Mouse (Mus musculus): ENCODE measurements around the gene Aasdh.

Gene Aasdh

GRCm38 (mm10) chr5:76843851-76844419, 61.4 kb downstream of the Aasdh start:
- in situ Hi-C loops (cut with MboI, MseI), result loop anchor here (10.0 kb wide), 1 partner anchor 279 kb away; no protein-coding TSS in a partner anchor

- in situ Hi-C loops (cut with MboI, MseI), result loop anchor here (10.0 kb wide), 1 partner anchor 279 kb away; no protein-coding TSS in a partner anchor
Measured at GRCm38 (mm10) chr5:76843448-76843847, 61.9 kb downstream of the Aasdh start.

GRCm38 (mm10) chr5:76841859-76842258, 63.5 kb downstream of the Aasdh start:
- in situ Hi-C loops (cut with MboI, MseI), result loop anchor here (10.0 kb wide), 1 partner anchor 277 kb away; no protein-coding TSS in a partner anchor

GRCm38 (mm10) chr5:76839786-76840185, 65.5 kb downstream of the Aasdh start:
- in situ Hi-C loops (cut with MboI, MseI), result loop anchor here (10.0 kb wide), 1 partner anchor 275 kb away; no protein-coding TSS in a partner anchor

GRCm38 (mm10) chr5:76837018-76837417, 68.3 kb downstream of the Aasdh start:
- in situ Hi-C loops (cut with MboI, MseI), result no loop called here

- in situ Hi-C loops (cut with MboI, MseI), result no loop called here
Measured at GRCm38 (mm10) chr5:76832529-76833210, 72.6 kb downstream of the Aasdh start.

- in situ Hi-C loops (cut with MboI, MseI), result no loop called here
Measured at GRCm38 (mm10) chr5:76828527-76829240, 76.6 kb downstream of the Aasdh start.

All from regulatory T cell (primary cell).